Mouse (Mus musculus) inflammation-experienced regulatory T-cells (primary cell): Measurements from ENCODE around the gene Slc22a28. TPM values are rescaled to one million over a fixed set of nuclear protein-coding genes. Genes with fewer than 3 reads are reported as not detected.

Source experiments
- polyA plus RNA-seq, 2 experiments: library from polyadenylated mRNA; unstranded; fragments of 100-300 nt; shearing (Covaris generic); gene quantifications; one replicate each; pipeline ENCODE4 v1.2.1; 2017

Slc22a28 gene
- polyA plus RNA-seq, result not detected

GRCm38 (mm10) chr19:8131881-8132280 lies at the start of gene Slc22a28:
Slc22a28 (minus strand) TSS chr19:8131982.

Other genes with a start within 250 kb of the Slc22a28 start
- gene Slc22a27, start 166.0 kb downstream of the Slc22a28 start, polyA plus RNA-seq, result not detected
- gene Slc22a29, start 86.9 kb upstream of the Slc22a28 start, polyA plus RNA-seq, result under 1 TPM in 1 of 2 experiments, not detected in 1; 0.53 TPM